9 mouse cellular contexts compared by ENCODE assay signal in the genomic region with DNA sequence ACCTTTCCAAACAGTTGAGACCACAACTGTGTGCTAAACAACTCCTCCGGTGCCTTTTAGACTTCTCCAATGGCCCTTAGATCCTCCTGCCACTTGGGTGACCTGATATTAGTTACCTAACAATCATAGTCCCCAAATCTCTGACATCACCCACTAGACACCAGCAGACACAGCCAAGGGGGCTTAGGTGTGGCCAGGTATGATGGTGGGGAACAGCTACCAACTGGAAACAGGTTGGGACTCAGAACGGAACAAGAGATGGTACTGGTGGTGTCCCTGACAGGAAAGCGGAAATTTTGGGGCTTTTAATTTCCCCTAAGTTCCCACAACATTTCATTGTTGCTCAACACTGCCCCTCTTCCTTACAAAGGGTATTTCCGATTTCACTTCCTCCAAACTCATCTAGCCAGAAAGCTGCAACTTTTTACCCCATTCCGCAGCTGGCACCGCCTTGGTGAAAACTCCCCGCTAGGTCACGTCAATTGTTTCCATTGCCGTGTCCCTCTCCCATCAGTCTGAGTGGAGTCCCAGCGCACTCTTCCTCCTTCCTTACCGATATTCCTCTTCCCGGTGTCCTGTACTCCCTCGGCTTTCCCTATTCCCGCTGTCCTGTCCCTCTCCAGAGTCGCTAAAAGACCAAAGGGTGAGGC. TPM values are rescaled to one million over a fixed set of nuclear protein-coding genes. Genes with fewer than 3 reads are reported as not detected.
DNase-seq lines count a peak whose midpoint lies in the region; ATAC-seq and TF ChIP-seq lines count a peak whose summit lies in the region.
"Had no signal": no experiment of that assay in that cellular context is flagged by ENCODE, and none has a peak within 500 bp of the region (broad histone marks: within the 10 kb centered on the region; RNA-seq: fewer than 3 reads in every experiment).

No protein-coding gene starts in this region.

- peak; percentile 36 to 37 for DNase-seq in cerebellum, adult 2 months
- no peak for DNase-seq in cerebellum, adult 8-10 months
- DNase-seq in monocyte, adult 2 months (ENCODE audit: low read depth in 1 of 2, low spot score in 2 of 2), result peak; percentile 75 to 85
- no peak for DNase-seq in adrenal gland, adult 8-10 months
- DNase-seq in gastrocnemius, postnatal 10 days, result no peak

- no peaks in the 10 kb centered on the region for H3K27me3 ChIP-seq in cerebellum, adult 2 months (ENCODE audit: control insufficient read depth, insufficient read depth, low read length)
- no peaks in the 10 kb centered on the region for H3K27me3 ChIP-seq in forebrain, embryonic 13.5 days
- H3K27me3 ChIP-seq in limb, embryonic 13.5 days, result no peaks in the 10 kb centered on the region

- H3K9ac ChIP-seq in forebrain, embryonic 13.5 days, result peak overlapping the region; percentile 76
- H3K9ac ChIP-seq in limb, embryonic 13.5 days, result peak overlapping the region; percentile 70

- TF ChIP-seq CTCF in cerebellum, adult 2 months (IDR thresholded peaks at IDR 0.05; ENCODE audit: borderline replicate concordance, insufficient read depth, low read depth, low read length), result no peak

- H3K4me1 ChIP-seq in cerebellum, adult 2 months (ENCODE audit: control insufficient read depth, insufficient read depth, low read length), result peaks cover 30% of the 10 kb centered on the region
- H3K4me1 ChIP-seq in forebrain, embryonic 13.5 days, result peaks cover 37% of the 10 kb centered on the region
- peaks cover 41% of the 10 kb centered on the region for H3K4me1 ChIP-seq in limb, embryonic 13.5 days

- ATAC-seq in CD4-positive, CD25-positive, alpha-beta regulatory T cell, adult 4 months, result peak; percentile 40
- no peak; the same call in 1 of the 2 replicates for ATAC-seq in forebrain, embryonic 13.5 days
- ATAC-seq in limb, embryonic 13.5 days (ENCODE audit: low FRiP score, low read depth), result no peak

- H3K4me3 ChIP-seq in cerebellum, adult 2 months (replicated peaks; ENCODE audit: insufficient read depth, low read depth, low read length), result peak overlapping the region; percentile 73
- peak overlapping the region; percentile 86 for H3K4me3 ChIP-seq in forebrain, embryonic 13.5 days
- H3K4me3 ChIP-seq in limb, embryonic 13.5 days, result peak overlapping the region; percentile 87

- H3K9me3 ChIP-seq in forebrain, embryonic 13.5 days (replicated peaks), result no peaks in the 10 kb centered on the region
- no peaks in the 10 kb centered on the region for H3K9me3 ChIP-seq in limb, embryonic 13.5 days

- TF ChIP-seq POLR2A in cerebellum, adult 2 months (IDR thresholded peaks at IDR 0.05; ENCODE audit: borderline replicate concordance, insufficient read depth, low read length), result no peak

- peak overlapping the region; percentile 66 for H3K27ac ChIP-seq in cerebellum, adult 2 months (ENCODE audit: insufficient read depth, low read length)
- peak overlapping the region; percentile 77 for H3K27ac ChIP-seq in forebrain, embryonic 13.5 days
- H3K27ac ChIP-seq in limb, embryonic 13.5 days, result peak overlapping the region; percentile 72; the same call in 1 of the 2 replicates

- H3K36me3 ChIP-seq in forebrain, embryonic 13.5 days (ENCODE audit: poor library complexity, severe bottlenecking), result peaks cover 14% of the 10 kb centered on the region; the same call in 1 of the 2 replicates
- peaks cover 18% of the 10 kb centered on the region for H3K36me3 ChIP-seq in limb, embryonic 13.5 days

- peak overlapping the region; percentile 94 for H3K4me2 ChIP-seq in forebrain, embryonic 13.5 days
- peak overlapping the region; percentile 88 for H3K4me2 ChIP-seq in limb, embryonic 13.5 days (replicated peaks)

- 13% methylated on average over 15 of the region's 15 CpGs for WGBS in cerebellum, adult 2 months
- 7% methylated on average over 15 of the region's 15 CpGs for WGBS in forebrain, embryonic 13.5 days
- 7% methylated on average over 15 of the region's 15 CpGs for WGBS in limb, embryonic 13.5 days

RNA-seq across cellular contexts. Expression of a gene that starts 0.7 kb away (rescaled TPM):
- 168 and 220 TPM in 2 replicates for polyA plus RNA-seq in cerebellum, adult 2 months (2012; rRNA removed)
- polyA plus RNA-seq in CD4-positive, CD25-positive, alpha-beta regulatory T cell, adult 4 months (2017; shearing (Covaris generic)), result 10 to 100 TPM in 1 of 2 experiments, 1 to 10 TPM in 1; 6.4 to 22.8 TPM
- polyA plus RNA-seq in forebrain, embryonic 13.5 days (2015; fragmentation: Nextera tagmentation; extraction: Ambion mirVana), result 74.3 and 75.6 TPM in 2 replicates
- 73.1 and 82.9 TPM in 2 replicates for polyA plus RNA-seq in limb, embryonic 13.5 days (2015; fragmentation: Nextera tagmentation; extraction: Ambion mirVana)
- 100 to 1,000 TPM in 3 of 4 experiments, 10 to 100 TPM in 1; 90.8 to 130 (median 118) TPM for total RNA-seq in adrenal gland, adult 8-10 months (2022)
- 10 to 100 TPM; 54.0 to 64.8 TPM for total RNA-seq in gastrocnemius, postnatal 10 days (2021)

RNA-seq across cellular contexts. Expression of a gene that starts 30.4 kb away (rescaled TPM):
- polyA plus RNA-seq in cerebellum, adult 2 months (2012; rRNA removed), result 33.1 and 36.5 TPM in 2 replicates
- under 1 TPM; 0.07 to 0.13 TPM for polyA plus RNA-seq in CD4-positive, CD25-positive, alpha-beta regulatory T cell, adult 4 months (2017; shearing (Covaris generic))
- 0.22 and 0.39 TPM in 2 replicates for polyA plus RNA-seq in forebrain, embryonic 13.5 days (2015; fragmentation: Nextera tagmentation; extraction: Ambion mirVana)
- polyA plus RNA-seq in limb, embryonic 13.5 days (2015; fragmentation: Nextera tagmentation; extraction: Ambion mirVana), result 0.52 and 0.70 TPM in 2 replicates
- 10 to 100 TPM; 24.4 to 45.7 (median 38.4) TPM for total RNA-seq in adrenal gland, adult 8-10 months (2022)
- 1 to 10 TPM; 4.2 to 4.5 TPM for total RNA-seq in gastrocnemius, postnatal 10 days (2021)

RNA-seq across cellular contexts. Expression of a gene that starts 34.4 kb away (rescaled TPM):
- 40.8 and 41.1 TPM in 2 replicates for polyA plus RNA-seq in cerebellum, adult 2 months (2012; rRNA removed)
- 10 to 100 TPM; 10.4 to 14.7 TPM for polyA plus RNA-seq in CD4-positive, CD25-positive, alpha-beta regulatory T cell, adult 4 months (2017; shearing (Covaris generic))
- 8.9 and 9.7 TPM in 2 replicates for polyA plus RNA-seq in forebrain, embryonic 13.5 days (2015; fragmentation: Nextera tagmentation; extraction: Ambion mirVana)
- polyA plus RNA-seq in limb, embryonic 13.5 days (2015; fragmentation: Nextera tagmentation; extraction: Ambion mirVana), result 8.6 and 10.7 TPM in 2 replicates
- total RNA-seq in adrenal gland, adult 8-10 months (2022), result 10 to 100 TPM; 38.6 to 57.9 (median 48.3) TPM
- total RNA-seq in gastrocnemius, postnatal 10 days (2021), result 10 to 100 TPM; 13.2 to 15.0 TPM

RNA-seq across cellular contexts. Expression of a gene that starts 40.2 kb away (rescaled TPM):
- polyA plus RNA-seq in cerebellum, adult 2 months (2012; rRNA removed), result 243 and 258 TPM in 2 replicates
- polyA plus RNA-seq in CD4-positive, CD25-positive, alpha-beta regulatory T cell, adult 4 months (2017; shearing (Covaris generic)), result 1 to 10 TPM; 1.2 to 1.6 TPM
- polyA plus RNA-seq in forebrain, embryonic 13.5 days (2015; fragmentation: Nextera tagmentation; extraction: Ambion mirVana), result 53.7 and 58.8 TPM in 2 replicates
- polyA plus RNA-seq in limb, embryonic 13.5 days (2015; fragmentation: Nextera tagmentation; extraction: Ambion mirVana), result 23.9 and 29.0 TPM in 2 replicates
- total RNA-seq in adrenal gland, adult 8-10 months (2022), result 100 to 1,000 TPM; 103 to 160 (median 124) TPM
- 10 to 100 TPM; 24.3 to 25.4 TPM for total RNA-seq in gastrocnemius, postnatal 10 days (2021)

RNA-seq across cellular contexts. Expression of a gene that starts 49.7 kb away (rescaled TPM):
- 0.21 TPM in 1 of 2 replicates, not detected in the other for polyA plus RNA-seq in cerebellum, adult 2 months (2012; rRNA removed)
- polyA plus RNA-seq in CD4-positive, CD25-positive, alpha-beta regulatory T cell, adult 4 months (2017; shearing (Covaris generic)), result not detected
- polyA plus RNA-seq in forebrain, embryonic 13.5 days (2015; fragmentation: Nextera tagmentation; extraction: Ambion mirVana), result 0.31 TPM in 1 of 2 replicates, not detected in the other
- 3.1 and 4.2 TPM in 2 replicates for polyA plus RNA-seq in limb, embryonic 13.5 days (2015; fragmentation: Nextera tagmentation; extraction: Ambion mirVana)
- 10 to 100 TPM; 23.4 to 37.6 (median 29.4) TPM for total RNA-seq in adrenal gland, adult 8-10 months (2022)
- not detected for total RNA-seq in gastrocnemius, postnatal 10 days (2021)
- total RNA-seq: layer of hippocampus, postnatal 14 days had no signal

Comparison
In these comparisons a context has a peak if more than half of its experiments do, and no peak if none do; other contexts are left out.
1. DNase-seq: peak in cerebellum, adult 2 months (2 of 2) and monocyte, adult 2 months (2 of 2); none in cerebellum, adult 8-10 months (single experiment), adrenal gland, adult 8-10 months (single experiment) and gastrocnemius, postnatal 10 days (single experiment).
2. RNA of a gene that starts 30.4 kb away (polyA plus RNA-seq): 33.1 to 36.5 TPM in cerebellum, adult 2 months; 0.52 to 0.70 TPM in limb, embryonic 13.5 days, 0.22 to 0.39 TPM in forebrain, embryonic 13.5 days and 0.07 to 0.13 TPM in CD4-positive, CD25-positive, alpha-beta regulatory T cell, adult 4 months; every median in the first group is over 10 times any median in the second.
3. Peak in every context shown above with its lines, with median percentiles within 50 percentile points of each other: H3K27ac ChIP-seq and H3K4me3 ChIP-seq.